Mouse (Mus musculus) midbrain, embryonic 11.5 days (tissue): ENCODE results near the gene Hoxb7. TPM values are rescaled to one million over a fixed set of nuclear protein-coding genes. Genes with fewer than 3 reads are reported as not detected.

Experiments
- ATAC-seq: fragments of 200-750 bp; cut with Nextera tagmentation; 2 replicates; pipeline ENCODE4 v1.8.0; 2017; ENCODE audit warnings: moderate TSS enrichment, moderate library complexity; ENCODE audit not compliant: low FRiP score
- DNase-seq: peaks from one replicate; pipeline ENCODE4 v3.0.0; 2015; ENCODE audit warnings: low spot score; ENCODE audit errors: missing footprints
- H3K27ac ChIP-seq: fragments of 300-500 bp; sonication (generic); 2 replicates; pipeline ENCODE4 v1.5.1; 2014; ENCODE audit warnings: low read depth, low read length
- H3K27me3 ChIP-seq: fragments of 300-500 bp; sonication (generic); 2 replicates; pipeline ENCODE4 v1.6.1; 2014; ENCODE audit warnings: mild to moderate bottlenecking, low read length, moderate library complexity, mixed read lengths; ENCODE audit not compliant: control insufficient read depth, insufficient read depth
- H3K36me3 ChIP-seq: fragments of 300-500 bp; sonication (generic); 2 replicates; pipeline ENCODE4 v1.6.1; 2014; ENCODE audit warnings: mild to moderate bottlenecking, low read length, moderate library complexity, mixed read lengths; ENCODE audit not compliant: control insufficient read depth, insufficient read depth
- H3K4me1 ChIP-seq: fragments of 300-500 bp; sonication (generic); 2 replicates; pipeline ENCODE4 v1.6.1; 2014; ENCODE audit warnings: low read length; ENCODE audit not compliant: control insufficient read depth, insufficient read depth
- H3K4me2 ChIP-seq: fragments of 300-500 bp; sonication (generic); 2 replicates; pipeline ENCODE4 v1.6.1; 2014; ENCODE audit warnings: mild to moderate bottlenecking, moderate library complexity
- H3K4me3 ChIP-seq: fragments of 300-500 bp; sonication (generic); 2 replicates; pipeline ENCODE4 v1.5.1; 2014; ENCODE audit warnings: low read depth, low read length
- H3K9ac ChIP-seq: fragments of 300-500 bp; sonication (generic); 2 replicates; pipeline ENCODE4 v1.6.1; 2014; ENCODE audit warnings: low read length
- H3K9me3 ChIP-seq: fragments of 300-500 bp; sonication (generic); 2 replicates; pipeline ENCODE4 v1.6.1; 2016; ENCODE audit warnings: low read length; ENCODE audit not compliant: control insufficient read depth
- WGBS: fragments of 180-500 bp; shearing (Covaris S2); extraction: QIAGEN DNeasy Blood & Tissue Kit; methylation state at CpG from one replicate; pipeline ENCODE4 v1.1.7; 2014; 5-methylcytosine and 5-hydroxymethylcytosine counted together
- polyA plus RNA-seq: library from polyadenylated mRNA; unstranded; fragments of >200 nt; fragmentation: Nextera tagmentation; extraction: Ambion mirVana; gene quantifications from 2 replicates; pipeline ENCODE4 v1.2.1, GENCODE M21; 2014

Gene Hoxb7
- polyA plus RNA-seq, 1 experiment from 2014 or later = not detected

GRCm38 (mm10) chr11:96290705-96291355 lies 4.4 kb downstream of the Hoxb7 start:
- peaks cover 98% of the 10 kb centered on the region for H3K27me3 ChIP-seq
- no peak overlapping the region for H3K27ac ChIP-seq
- no peaks in the 10 kb centered on the region for H3K4me1 ChIP-seq
- WGBS = 2% methylated on average over 17 of the region's 17 CpGs
- no peaks in the 10 kb centered on the region for H3K9me3 ChIP-seq
- no peak overlapping the region for H3K4me3 ChIP-seq
- DNase-seq (no peak), ATAC-seq (no peak)
- no peak overlapping the region for H3K4me2 ChIP-seq
- no peaks in the 10 kb centered on the region for H3K36me3 ChIP-seq
- H3K9ac ChIP-seq = no peak overlapping the region

- no peak within 1 kb of the TSS for H3K4me2 ChIP-seq
- H3K4me3 ChIP-seq = no peak within 1 kb of the TSS
- no peak within 1 kb of the TSS for H3K9ac ChIP-seq
- H3K4me1 ChIP-seq = no peaks in the 10 kb centered on the region
- ATAC-seq = no peak
- WGBS = 1% methylated on average over 22 of the region's 22 CpGs
- no peaks in the 10 kb centered on the region for H3K9me3 ChIP-seq
- no peak for DNase-seq
- H3K27ac ChIP-seq = no peak within 1 kb of the TSS
- peaks cover 98% of the 10 kb centered on the region for H3K27me3 ChIP-seq
- no peaks in the 10 kb centered on the region for H3K36me3 ChIP-seq
Observed at GRCm38 (mm10) chr11:96291681-96292564, 5.5 kb downstream of the Hoxb7 start, which contains the start of gene Hoxb6. Hoxb6 (plus strand) TSS chr11:96292476.

- Histone ChIP-seq H3K27me3 (peaks cover 98% of the 10 kb centered on the region), H3K4me3 (no peak overlapping the region), H3K27ac (no peak overlapping the region), H3K9ac (no peak overlapping the region), H3K4me1 (no peaks in the 10 kb centered on the region), H3K36me3 (no peaks in the 10 kb centered on the region), H3K4me2 (no peak overlapping the region), H3K9me3 (no peaks in the 10 kb centered on the region)
- ATAC-seq = no peak
- DNase-seq = no peak
- 1% methylated on average over 12 of the region's 12 CpGs for WGBS
Observed at GRCm38 (mm10) chr11:96292565-96293301, 6.3 kb downstream of the Hoxb7 start.

GRCm38 (mm10) chr11:96293302-96293921 lies 7.0 kb downstream of the Hoxb7 start:
- H3K9me3 ChIP-seq = no peaks in the 10 kb centered on the region
- H3K9ac ChIP-seq = no peak overlapping the region
- peak; percentile 92 for DNase-seq
- ATAC-seq = no peak
- WGBS = 2% methylated on average over 22 of the region's 22 CpGs
- no peak overlapping the region for H3K4me3 ChIP-seq
- H3K36me3 ChIP-seq = no peaks in the 10 kb centered on the region
- H3K4me2 ChIP-seq = no peak overlapping the region
- H3K27me3 ChIP-seq = peaks cover 98% of the 10 kb centered on the region
- H3K27ac ChIP-seq = no peak overlapping the region
- H3K4me1 ChIP-seq = no peaks in the 10 kb centered on the region

GRCm38 (mm10) chr11:96294245-96295091 lies 8.0 kb downstream of the Hoxb7 start:
- Histone ChIP-seq H3K9me3 (no peaks in the 10 kb centered on the region), H3K36me3 (no peaks in the 10 kb centered on the region), H3K4me1 (no peaks in the 10 kb centered on the region), H3K4me2 (no peak overlapping the region), H3K4me3 (no peak overlapping the region), H3K27me3 (peaks cover 98% of the 10 kb centered on the region), H3K9ac (no peak overlapping the region), H3K27ac (no peak overlapping the region)
- ATAC-seq = no peak
- peak; percentile 95 for DNase-seq
- under 1% methylated on average over 32 of the region's 32 CpGs for WGBS

GRCm38 (mm10) chr11:96295092-96295835 lies 8.8 kb downstream of the Hoxb7 start:
- no peaks in the 10 kb centered on the region for H3K36me3 ChIP-seq
- WGBS = under 1% methylated on average over 29 of the region's 30 CpGs
- peaks cover 98% of the 10 kb centered on the region for H3K27me3 ChIP-seq
- H3K4me1 ChIP-seq = no peaks in the 10 kb centered on the region
- H3K27ac ChIP-seq = no peak overlapping the region
- no peak overlapping the region for H3K4me3 ChIP-seq
- no peaks in the 10 kb centered on the region for H3K9me3 ChIP-seq
- ATAC-seq = no peak
- DNase-seq = no peak
- no peak overlapping the region for H3K4me2 ChIP-seq
- H3K9ac ChIP-seq = no peak overlapping the region

GRCm38 (mm10) chr11:96296997-96297396 lies 10.6 kb downstream of the Hoxb7 start:
- DNase-seq (no peak), ATAC-seq (no peak)
- no peaks in the 10 kb centered on the region for H3K4me1 ChIP-seq
- H3K36me3 ChIP-seq = no peaks in the 10 kb centered on the region
- H3K9me3 ChIP-seq = no peaks in the 10 kb centered on the region
- 0% methylated on average over 2 of the region's 2 CpGs for WGBS
- H3K27me3 ChIP-seq = peaks cover 100% of the 10 kb centered on the region
- no peak overlapping the region for H3K27ac ChIP-seq
- H3K4me2 ChIP-seq = no peak overlapping the region
- no peak overlapping the region for H3K4me3 ChIP-seq
- H3K9ac ChIP-seq = no peak overlapping the region

- no peak for ATAC-seq
- WGBS = 4% methylated on average over 3 of the region's 3 CpGs
- H3K9me3 ChIP-seq = no peaks in the 10 kb centered on the region
- H3K9ac ChIP-seq = no peak overlapping the region
- H3K27ac ChIP-seq = no peak overlapping the region
- no peaks in the 10 kb centered on the region for H3K36me3 ChIP-seq
- peaks cover 100% of the 10 kb centered on the region for H3K27me3 ChIP-seq
- no peaks in the 10 kb centered on the region for H3K4me1 ChIP-seq
- H3K4me3 ChIP-seq = no peak overlapping the region
- peak; percentile 92 for DNase-seq
- H3K4me2 ChIP-seq = no peak overlapping the region
Observed at GRCm38 (mm10) chr11:96297428-96297827, 11.0 kb downstream of the Hoxb7 start.
